Mouse (Mus musculus) embryonic stem cell, embryonic (primary cell): ENCODE measurements around the gene Hpcal1.

Experiments used
- CTCF ChIA-PET, 4 experiments: fragments of 300-600 bp in 2 of 4; fragments of 350-600 bp in 2 of 4; sonication (Branson Sonifier 250); formaldehyde crosslinking; loops; one replicate each; lab custom pipeline; 2022; ENCODE audit warnings: inconsistent platforms in 2 of 4; lab: Charles Lee
- POLR2A ChIA-PET, 4 experiments: fragments of 300-600 bp in 2 of 4; fragments of 350-600 bp in 2 of 4; sonication (Branson Sonifier 250); formaldehyde crosslinking; loops; one replicate each; lab custom pipeline; 2022; ENCODE audit warnings: antibody characterized with exemption in 4 of 4, inconsistent platforms in 1 of 4; lab: Charles Lee

The Hpcal1 gene

DNA sequence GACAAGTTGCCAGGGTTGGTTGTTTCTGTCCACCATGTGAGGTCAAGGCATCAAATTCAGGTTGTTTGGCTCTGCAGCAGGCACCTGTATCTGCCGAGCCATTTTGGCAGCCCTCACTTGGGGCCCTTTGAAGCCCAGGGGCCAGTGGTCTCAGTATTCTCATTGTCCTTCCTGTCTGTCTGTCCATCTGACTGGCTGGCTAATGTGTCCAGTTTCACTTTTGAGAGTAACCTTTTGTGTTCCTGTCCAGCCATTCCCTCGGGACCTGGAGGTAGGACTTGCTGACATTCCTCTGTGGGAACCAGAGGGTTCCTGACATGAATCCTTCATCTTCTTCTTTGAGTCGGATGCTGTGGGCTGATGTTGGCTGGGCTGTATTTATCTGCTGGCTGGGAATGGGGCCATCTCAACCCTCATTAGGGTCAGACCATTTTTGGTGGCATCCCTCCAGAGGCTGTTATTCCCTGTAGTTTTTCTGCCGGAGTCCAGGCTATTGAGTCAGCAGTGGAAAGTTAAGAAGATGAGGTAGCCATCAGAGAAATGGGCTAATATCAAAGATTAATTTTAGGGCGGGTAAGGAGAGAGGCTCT is 10.6 kb downstream of the Hpcal1 start:
- ChIA-PET CTCF (no interaction called here), POLR2A (no interaction called here)

DNA sequence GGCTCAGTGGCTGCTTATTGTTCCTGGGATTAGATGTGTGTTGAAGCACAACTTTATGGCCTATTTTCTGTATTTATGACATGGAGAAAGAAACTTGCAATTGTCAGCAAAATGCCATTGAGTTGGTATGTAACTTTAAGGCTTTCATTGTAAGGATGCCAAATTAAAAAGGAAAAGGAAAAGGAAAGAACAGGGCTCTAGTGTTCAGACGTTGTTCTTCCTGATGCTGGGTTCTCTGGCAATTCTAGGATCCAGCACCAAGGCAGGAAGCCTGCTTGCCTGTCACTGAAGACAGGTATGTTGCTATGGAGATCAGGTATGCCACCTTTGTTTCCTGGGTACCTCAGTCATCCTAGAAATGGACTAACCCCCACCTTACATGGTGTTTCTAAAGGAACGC is 11.1 kb downstream of the Hpcal1 start:
- CTCF ChIA-PET: no interaction called here
- POLR2A ChIA-PET: no interaction called here

DNA sequence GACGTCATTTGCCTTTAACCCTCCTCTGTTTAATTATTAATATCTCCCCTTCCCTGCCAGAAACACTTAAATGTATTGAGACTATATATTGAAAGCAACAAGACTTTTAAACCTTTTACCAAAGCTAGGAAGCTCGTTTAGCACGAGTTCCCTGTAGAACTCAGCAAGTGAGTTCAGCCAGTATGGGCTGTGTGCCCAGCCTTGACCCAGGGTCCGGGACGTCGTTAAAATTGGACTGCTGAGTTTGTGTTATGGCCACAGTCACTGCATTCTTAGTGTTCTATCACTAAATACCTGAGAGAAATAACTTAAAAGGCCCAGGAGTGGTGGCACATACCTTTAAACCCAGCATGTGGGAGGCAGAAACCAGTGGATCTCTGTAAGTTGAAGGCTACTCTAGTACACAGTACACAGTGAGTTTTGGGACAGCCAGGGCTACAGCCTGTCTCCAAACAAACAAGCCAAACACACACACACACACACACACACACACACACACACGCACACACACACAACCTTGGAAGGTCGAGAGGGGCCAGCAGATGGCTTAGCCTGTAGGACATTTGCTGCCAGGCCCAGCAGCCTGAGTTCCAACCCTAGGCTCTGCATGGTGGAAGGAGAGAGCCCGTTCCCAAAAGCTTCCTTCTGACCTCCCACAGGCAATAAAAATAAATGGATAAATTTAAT is 11.7 kb downstream of the Hpcal1 start:
- CTCF ChIA-PET: no interaction called here
- POLR2A ChIA-PET: interaction anchor here in 1 of 4 experiments (1.7 kb wide), 1 partner anchor 17 kb away, joined by 4 read pairs; no protein-coding TSS in a partner anchor

DNA sequence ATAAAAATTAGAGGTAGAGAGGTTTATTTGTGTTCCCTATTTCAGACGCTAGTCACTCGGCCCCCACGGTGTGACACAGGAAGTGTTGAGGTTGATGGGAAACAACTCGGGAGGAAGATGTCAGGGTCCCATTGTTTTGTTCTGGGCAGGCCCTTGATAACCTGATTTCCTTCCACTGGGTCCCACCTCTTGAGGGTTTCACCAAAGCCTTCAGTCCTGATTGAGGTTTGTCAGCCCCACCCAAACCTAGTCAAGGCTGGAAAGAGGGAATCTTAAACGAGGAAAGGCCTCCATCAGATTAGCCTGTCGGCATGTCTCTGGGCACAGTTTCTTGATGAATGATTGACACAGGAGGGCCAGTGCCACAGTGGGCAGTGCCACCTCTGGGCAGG is 12.3 kb downstream of the Hpcal1 start:
- ChIA-PET POLR2A (interaction anchor here in 1 of 4 experiments (1.7 kb wide), 1 partner anchor 17 kb away, joined by 4 read pairs; no protein-coding TSS in a partner anchor), CTCF (no interaction called here)

DNA sequence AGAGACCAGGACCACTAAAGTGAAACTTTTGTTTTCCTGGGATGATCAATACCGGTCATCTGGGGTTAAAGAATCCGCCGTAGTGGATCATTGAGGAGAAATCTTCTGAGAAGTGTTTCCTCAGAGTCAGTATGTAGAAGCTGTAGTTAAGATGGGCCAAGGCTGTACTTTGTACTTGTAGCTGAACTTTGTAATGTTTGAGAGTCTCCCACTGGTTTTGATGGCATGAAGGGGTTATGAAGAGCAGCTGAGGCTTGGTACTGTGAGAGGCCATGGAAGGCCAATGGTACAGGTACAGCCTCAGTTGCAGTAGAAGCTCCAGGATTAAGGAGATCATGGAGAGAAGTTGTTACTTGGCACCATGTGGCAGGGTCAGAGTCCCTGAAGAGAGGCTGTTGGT is 13.2 kb downstream of the Hpcal1 start:
- CTCF ChIA-PET: interaction anchor here in 1 of 4 experiments (0.6 kb wide), 1 partner anchor 147 kb away, joined by 4 read pairs; no protein-coding TSS in a partner anchor
- POLR2A ChIA-PET: interaction anchor here in 1 of 4 experiments (1.5 to 1.7 kb wide), 3 partner anchors 10 to 70 kb away, joined by 3 to 5 read pairs (median 4); no protein-coding TSS in a partner anchor

DNA sequence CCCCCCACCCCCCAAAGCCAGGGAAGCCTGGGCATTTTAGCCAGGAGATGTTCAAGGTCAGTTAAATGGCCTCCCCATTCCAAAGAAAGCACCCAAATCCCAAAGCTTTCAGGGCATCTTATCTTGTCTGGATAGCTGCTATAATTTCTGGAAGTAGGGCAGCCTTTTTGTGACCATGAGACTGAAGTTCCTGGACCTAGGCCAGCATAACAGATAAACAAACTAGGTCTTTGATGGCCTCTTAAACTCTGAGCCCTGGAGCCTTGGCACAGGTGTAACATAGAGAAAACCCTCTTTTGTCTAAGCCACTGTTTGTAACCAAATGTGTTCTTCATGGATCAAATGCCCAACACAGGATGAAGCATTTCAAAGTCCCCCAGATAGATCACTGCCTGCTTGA is 16.8 kb downstream of the Hpcal1 start:
- CTCF ChIA-PET: no interaction called here
- POLR2A ChIA-PET: interaction anchor here in 2 of 4 experiments (0.6 to 1.2 kb wide), 4 partner anchors 9 to 310 kb away, joined by 3 to 4 read pairs (median 3); no protein-coding TSS in a partner anchor

DNA sequence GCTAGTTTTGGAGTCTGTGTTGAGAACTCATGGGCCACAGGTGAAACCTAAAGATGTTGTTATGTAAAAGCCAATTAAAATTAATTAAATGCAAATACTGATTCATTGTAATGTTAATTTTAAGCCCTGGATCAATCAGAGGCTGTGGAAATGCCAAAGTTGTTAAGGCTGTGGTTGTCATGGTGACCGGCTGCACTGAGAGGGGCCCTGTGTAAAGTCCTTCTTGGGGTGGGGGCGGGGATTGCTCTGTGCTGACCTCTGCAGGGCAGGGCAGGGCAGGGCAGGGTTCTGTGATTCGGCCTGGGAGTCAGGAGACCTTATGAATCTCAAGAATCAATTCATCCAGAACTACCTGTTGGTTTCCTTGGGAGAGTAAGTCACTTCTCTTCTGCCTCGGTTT is 18.8 kb downstream of the Hpcal1 start:
- CTCF ChIA-PET: interaction anchor here (0.6 to 1.8 kb wide), 11 partner anchors 17 to 443 kb away, joined by 3 to 11 read pairs (median 4); partner anchors contain the start of gene Pdia6 (in 1 of the 4)
- POLR2A ChIA-PET: interaction anchor here in 2 of 4 experiments (0.7 to 2.4 kb wide), 18 partner anchors 11 to 152 kb away, joined by 3 to 20 read pairs (median 4); partner anchors contain the start of gene Hpcal1 (in 1 of the 2)

DNA sequence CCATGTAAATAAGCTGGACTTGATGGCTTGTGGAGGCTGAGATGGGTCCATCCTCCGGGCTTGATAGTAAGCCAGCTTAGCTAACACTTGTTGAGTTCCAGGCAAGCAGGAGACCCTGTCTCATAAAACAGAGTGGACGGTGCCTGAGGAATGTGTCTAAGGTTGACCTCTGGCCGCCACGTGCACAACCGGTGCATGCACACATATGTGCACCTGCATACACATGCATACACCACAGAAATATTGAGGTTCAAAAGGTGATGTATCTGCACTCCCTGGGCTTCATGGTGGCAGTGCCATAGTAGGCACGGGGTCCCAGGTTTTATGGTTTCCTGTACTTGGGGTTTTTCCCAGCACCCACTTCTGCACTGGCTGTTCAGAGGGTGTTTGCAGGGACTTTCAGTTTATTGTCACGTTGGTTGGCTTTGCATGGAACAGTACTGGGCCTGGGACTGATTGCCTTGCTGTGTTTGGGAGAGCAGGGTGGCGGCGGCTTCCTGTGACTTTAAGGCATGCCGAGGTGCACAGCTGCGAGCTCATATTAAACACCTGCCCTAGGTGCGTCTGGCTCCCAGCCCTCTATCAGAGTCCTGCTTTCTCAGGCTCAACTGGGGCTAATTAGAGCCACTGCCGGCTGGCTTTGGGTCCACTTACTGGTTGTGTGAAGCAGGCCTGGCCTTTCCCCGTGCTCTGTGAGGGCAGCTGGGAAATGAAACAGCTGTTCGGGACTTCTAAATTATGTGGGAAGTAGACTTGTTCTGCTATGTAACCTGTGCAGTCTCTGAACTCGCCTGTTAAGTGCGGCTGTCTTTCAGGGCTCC is 19.5 kb downstream of the Hpcal1 start:
- ChIA-PET CTCF (interaction anchor here (0.6 to 1.8 kb wide), 10 partner anchors 16 to 153 kb away, joined by 3 to 9 read pairs (median 3); partner anchors contain the start of gene Hpcal1 (in 1 of the 4)), POLR2A (interaction anchor here in 3 of 4 experiments (0.7 to 2.4 kb wide), 14 partner anchors 10 to 305 kb away, joined by 3 to 20 read pairs (median 4); partner anchors contain the start of gene Hpcal1 (in 1 of the 3))

DNA sequence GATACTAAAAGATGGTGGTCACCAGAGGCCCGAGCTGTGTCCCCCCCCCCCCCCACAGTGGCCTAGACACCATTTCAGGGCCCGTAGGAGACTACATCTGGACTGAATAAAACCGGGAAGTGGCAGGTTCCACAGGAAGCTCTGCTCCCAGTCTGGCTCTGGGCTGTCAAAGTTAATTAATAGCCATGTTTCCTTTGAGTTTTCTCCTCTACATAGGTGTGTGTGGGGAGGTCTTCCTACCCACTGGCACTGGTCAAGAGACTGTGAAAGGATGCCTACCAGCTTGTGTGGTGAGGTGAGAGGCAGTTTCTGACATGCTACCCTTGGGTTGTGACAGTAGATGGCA is 20.1 kb downstream of the Hpcal1 start:
- POLR2A ChIA-PET: interaction anchor here in 2 of 4 experiments (0.6 to 1.3 kb wide), 7 partner anchors 11 to 306 kb away, joined by 3 to 4 read pairs (median 4); no protein-coding TSS in a partner anchor

DNA sequence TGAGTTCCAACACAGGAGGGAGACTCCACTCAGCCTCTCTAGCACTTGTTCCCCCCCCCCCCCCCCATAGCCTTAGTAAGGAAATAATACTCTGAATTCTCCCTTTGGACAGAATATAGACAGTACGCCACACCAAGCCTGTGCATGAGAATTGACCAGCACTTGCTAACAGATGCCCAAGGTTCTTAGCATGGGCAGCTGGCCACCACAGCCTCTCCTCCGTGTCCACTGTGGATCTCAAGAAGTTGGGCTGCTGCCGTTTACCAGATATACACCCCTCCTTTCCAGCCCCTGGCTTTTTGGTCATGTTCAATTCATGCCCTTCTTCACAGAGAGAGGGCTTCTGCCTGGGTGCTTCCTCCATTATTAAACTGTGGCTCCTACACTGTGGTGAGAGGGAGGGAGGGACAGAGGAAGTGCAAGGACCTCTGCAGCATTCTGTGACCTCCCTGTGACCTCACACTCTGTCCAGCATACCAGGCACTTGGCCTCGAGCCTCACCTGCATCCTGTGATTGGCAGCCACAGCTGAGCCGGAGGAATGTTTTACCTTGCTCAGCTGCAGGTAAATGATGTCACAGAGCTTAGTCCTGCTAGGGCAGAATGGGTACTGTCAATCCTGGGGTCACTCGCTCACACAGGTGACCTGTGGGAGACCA is 21.2 kb downstream of the Hpcal1 start:
- ChIA-PET CTCF (interaction anchor here in 3 of 4 experiments (0.6 to 1.0 kb wide), 3 partner anchors 58 to 358 kb away, joined by 3 to 5 read pairs (median 4); no protein-coding TSS in a partner anchor), POLR2A (interaction anchor here in 2 of 4 experiments (0.8 to 1.4 kb wide), 5 partner anchors 16 to 155 kb away, joined by 3 to 5 read pairs (median 3); partner anchors contain the start of gene Hpcal1 (in 1 of the 2))

More for the DNA sequence above, 20.1 kb downstream of the Hpcal1 start:
- CTCF ChIA-PET: interaction anchor here in 3 of 4 experiments (0.6 to 1.1 kb wide), 3 partner anchors 16 to 44 kb away, joined by 3 to 9 read pairs (median 3); partner anchors contain the start of gene Hpcal1 (in 1 of the 3)

DNA sequence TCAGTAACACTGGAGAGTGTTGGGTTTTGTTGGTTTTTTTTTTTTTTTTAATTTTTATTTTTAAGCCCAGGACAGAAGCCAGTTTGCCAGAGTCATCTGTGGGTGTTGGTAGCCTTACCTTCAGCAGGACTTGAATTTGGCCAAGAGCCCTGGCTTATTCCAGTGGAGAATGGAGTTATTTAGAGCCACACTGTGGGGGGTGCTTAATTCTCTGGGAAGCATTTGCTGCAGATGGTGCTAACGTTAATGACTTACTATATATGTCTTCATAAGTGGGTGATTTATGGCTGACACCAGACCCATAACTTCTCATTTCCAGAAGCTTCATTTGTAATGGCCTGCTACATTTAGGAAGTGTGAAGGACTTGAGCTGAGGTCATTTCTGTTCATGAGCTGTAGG is 21.9 kb downstream of the Hpcal1 start:
- POLR2A ChIA-PET: interaction anchor here in 2 of 4 experiments (0.8 to 2.6 kb wide), 6 partner anchors 10 to 156 kb away, joined by 3 to 6 read pairs (median 4); partner anchors contain the start of gene Hpcal1 (in 1 of the 2)
- CTCF ChIA-PET: interaction anchor here in 1 of 4 experiments (0.7 kb wide), 1 partner anchor 59 kb away, joined by 5 read pairs; no protein-coding TSS in a partner anchor

DNA sequence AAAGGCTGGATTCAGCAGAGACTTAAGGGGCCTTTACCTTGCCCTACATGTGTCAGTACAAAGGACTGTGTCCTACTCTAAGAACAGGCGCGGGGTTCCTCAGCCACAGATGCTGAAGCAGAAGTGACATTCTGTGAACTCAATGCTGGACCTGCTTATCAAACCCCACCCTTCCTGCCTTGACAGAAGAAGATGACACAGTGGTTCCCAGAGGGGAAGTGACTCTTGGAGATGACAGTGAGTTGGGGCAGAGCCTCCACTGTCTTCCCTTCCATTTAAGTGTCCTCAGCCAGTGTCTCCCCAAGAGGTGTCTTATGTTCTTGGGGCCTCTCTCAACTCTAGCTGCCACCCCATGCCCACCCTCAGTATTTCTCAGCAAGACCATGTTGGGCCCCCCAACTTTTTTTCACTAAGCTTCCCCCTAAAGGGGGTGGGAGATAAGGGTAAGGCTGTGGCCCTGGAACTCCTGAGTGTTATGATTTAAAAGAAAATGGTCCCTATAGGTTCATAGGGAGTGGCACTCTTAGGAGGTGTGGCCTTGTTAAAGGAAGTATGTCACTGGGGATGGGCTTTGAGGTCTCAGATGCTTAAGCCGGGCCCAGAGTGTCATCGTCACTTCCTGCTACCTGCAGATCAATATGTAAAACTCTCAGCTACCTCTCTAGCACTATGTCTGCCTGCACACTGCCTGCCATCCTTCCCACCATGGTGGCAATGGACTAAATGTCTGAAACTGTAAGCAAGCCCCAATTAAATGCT is 25.2 kb downstream of the Hpcal1 start:
- CTCF ChIA-PET: no interaction called here

DNA sequence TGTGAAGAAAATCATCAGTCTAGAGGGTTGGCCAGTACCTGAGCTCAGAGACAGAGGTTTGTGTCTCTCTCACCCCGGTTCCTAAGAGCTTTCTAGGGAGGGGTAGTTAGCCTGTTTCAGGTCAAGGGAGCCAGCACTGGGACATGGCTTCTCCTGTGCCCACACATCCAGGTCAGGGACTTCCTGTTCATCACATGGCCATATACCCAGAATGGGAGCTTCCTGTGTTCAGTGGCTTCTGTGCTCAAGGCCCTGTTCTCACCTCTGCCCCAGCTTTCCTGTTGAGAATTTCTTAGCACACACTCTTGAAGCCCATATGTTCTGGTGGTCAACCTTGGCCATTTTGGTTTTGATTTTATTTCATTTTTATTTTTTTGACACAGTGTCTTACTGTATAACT is 26.6 kb downstream of the Hpcal1 start:
- POLR2A ChIA-PET: interaction anchor here in 1 of 4 experiments (1.0 to 1.3 kb wide), 2 partner anchors 10 to 26 kb away, joined by 3 read pairs; partner anchors contain the start of gene Hpcal1
- CTCF ChIA-PET: no interaction called here

More for the DNA sequence above, 25.2 kb downstream of the Hpcal1 start:
- POLR2A ChIA-PET: no interaction called here

DNA sequence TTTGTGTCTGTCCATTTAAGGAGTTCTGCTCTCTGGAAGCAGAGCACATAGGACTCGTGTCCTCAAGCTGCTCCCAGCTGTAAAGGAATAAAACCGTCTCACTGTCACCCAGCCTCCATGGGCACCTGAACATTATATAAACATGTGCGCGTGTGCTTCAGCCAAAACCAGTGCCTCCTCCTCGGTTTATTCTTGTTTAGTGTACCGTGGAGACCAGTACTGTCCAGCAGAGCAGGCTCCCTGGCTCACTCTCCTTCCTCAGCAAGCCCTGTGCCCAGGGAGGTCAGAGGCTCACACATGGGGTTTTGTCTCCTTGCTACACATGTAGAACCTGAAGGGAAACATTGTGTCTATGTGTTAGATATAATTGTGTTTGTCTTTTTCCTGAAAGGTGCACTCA is 27.5 kb downstream of the Hpcal1 start:
- ChIA-PET POLR2A (interaction anchor here in 1 of 4 experiments (0.7 kb wide), 1 partner anchor 49 kb away, joined by 4 read pairs; no protein-coding TSS in a partner anchor), CTCF (no interaction called here)

DNA sequence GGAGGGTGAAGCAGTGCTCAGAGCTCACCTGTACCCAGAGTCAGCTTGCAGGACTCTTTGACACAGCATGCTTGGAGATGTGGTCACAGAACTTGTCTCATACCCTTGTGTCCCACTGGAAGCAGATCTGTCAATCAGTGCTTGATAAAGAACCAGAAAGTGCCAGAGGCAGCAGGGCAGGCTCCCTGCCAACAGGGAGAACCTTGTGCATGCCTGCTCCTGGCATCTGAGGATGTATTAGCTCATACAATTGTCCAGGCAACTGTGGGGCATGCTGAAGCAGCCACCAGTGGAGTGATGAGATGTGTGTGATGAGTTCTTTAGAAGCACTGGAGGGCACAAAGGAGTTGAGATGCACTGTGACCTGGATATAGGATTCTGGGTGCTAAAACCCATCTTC is 30.4 kb downstream of the Hpcal1 start:
- CTCF ChIA-PET: interaction anchor here in 1 of 4 experiments (0.8 kb wide), 1 partner anchor 16 kb away, joined by 3 read pairs; no protein-coding TSS in a partner anchor

DNA sequence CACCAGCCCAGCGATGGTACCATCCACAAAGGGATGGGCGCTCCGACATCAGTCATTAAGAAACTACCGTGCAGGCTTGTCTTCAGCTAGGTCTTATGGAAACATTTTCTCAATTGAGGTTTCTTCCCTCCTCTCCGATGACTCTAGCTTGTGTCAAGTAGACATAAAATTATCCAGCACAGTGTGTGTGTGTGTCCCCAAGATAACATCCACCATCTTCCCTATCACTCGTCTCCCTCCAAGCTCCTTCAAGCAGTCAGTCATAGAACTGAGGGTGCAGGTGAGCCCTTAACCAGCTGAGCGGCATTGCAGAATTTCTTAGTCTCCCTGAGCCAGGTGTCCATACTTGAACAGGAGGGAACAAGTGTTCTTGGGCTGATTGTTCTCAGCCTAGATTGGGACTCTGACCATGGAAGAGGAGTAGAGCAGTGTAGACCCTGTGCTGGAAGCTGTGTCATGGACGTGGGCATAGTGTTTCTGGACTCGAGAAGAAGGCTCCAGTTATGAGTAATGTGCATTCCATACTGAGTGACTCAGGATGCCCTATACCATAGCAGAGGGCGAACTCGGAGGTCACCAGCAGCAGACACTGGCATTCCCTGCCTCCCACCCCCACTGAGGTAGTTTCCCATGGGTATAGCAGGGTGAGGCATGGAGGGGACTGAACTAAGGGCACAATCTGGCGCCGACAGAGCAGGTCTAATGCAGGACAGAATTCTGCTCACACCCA is 32.0 kb downstream of the Hpcal1 start:
- ChIA-PET POLR2A (interaction anchor here in 2 of 4 experiments (0.6 to 1.7 kb wide), 5 partner anchors 9 to 165 kb away, joined by 3 to 10 read pairs (median 5); no protein-coding TSS in a partner anchor), CTCF (no interaction called here)

More for the DNA sequence above, 30.4 kb downstream of the Hpcal1 start:
- POLR2A ChIA-PET: interaction anchor here in 2 of 4 experiments (0.5 to 1.5 kb wide), 3 partner anchors 11 to 88 kb away, joined by 3 to 5 read pairs (median 3); no protein-coding TSS in a partner anchor
